Mouse (Mus musculus) spleen, adult 12 weeks (tissue): ENCODE results near the gene Tmem63b.

Experiments
- DNase-seq: peaks from one replicate; pipeline ENCODE4 v3.0.0; 2022; ENCODE audit warnings: low spot score

The Tmem63b gene

GRCm38 (mm10) chr17:45619386-45620256 is 67.1 kb downstream of the Tmem63b start:
- DNase-seq: no peak

DNA sequence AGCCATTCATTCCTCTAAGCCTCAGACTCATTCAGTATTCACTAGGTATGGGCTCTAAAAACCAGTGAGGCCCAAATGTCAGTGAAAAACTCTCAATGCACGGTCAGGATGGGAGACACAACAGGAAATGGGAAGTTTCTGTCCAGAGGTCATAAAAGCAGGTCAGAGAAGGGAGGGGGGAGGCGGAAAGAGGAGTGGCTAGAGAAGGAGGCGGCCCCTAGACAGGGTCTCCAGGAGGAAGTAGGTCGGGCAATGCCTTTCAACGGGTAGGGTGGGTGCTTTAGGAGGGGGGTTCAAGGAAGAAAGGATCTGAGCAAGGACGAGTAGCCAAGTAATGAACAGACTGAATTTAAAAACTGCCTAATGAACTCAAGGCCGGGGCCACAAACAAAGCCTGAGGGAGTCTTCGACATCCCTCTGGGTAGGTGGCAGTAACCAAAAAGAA is 67.7 kb downstream of the Tmem63b start:
- no peak for DNase-seq

DNA sequence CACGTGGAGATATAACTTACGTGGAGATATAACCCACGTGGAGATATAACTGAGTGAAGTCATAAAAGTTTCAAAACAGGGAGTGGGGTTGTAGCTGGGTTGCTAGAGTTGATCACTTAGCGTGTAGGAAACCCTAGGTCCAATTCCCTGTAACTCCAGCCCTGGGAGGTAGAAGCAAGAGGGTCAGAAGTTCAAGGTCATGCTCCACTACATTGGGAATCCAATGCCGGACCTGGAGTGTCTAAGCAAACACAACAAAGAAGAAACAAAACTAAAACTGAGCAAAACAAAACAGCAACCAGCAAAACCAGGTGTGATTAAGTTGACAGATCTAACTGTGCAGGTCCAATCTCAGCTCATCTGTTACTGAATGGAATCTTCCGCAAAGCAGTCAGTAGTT is 69.0 kb downstream of the Tmem63b start:
- no peak for DNase-seq

DNA sequence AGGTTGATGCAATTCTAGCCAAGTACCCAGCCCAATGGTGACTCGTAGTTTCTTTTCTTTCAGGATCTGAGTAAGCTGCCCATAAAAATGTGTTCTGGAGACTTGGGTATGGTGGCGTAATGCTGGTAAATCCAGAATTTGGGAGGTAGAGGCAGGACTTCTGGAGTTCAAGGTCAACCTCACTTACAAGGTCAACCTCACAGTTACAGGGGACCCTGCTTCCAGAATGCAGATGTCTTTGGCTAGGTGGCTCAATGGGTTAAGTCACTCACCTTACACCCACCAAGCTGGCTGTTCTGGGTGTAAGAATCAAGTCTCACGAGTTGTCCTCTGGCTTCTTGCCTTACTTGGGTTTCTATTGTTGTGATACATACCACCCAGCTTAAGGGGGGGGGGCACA is 70.0 kb downstream of the Tmem63b start:
- no peak for DNase-seq

- DNase-seq: no peak
These were observed 70.6 kb downstream of the Tmem63b start for GRCm38 (mm10) chr17:45616046-45616650.

- no peak for DNase-seq
These were observed 73.8 kb downstream of the Tmem63b start for GRCm38 (mm10) chr17:45612921-45613320.

GRCm38 (mm10) chr17:45612008-45612407 is 74.7 kb downstream of the Tmem63b start:
- DNase-seq: no peak
